Mouse (Mus musculus): ENCODE results near the gene Chad.

- no peak for TF ChIP-seq POLR2A (IDR thresholded peaks at IDR 0.05; ENCODE audit: control insufficient read depth, extremely low read depth, insufficient read depth, low read length, poor library complexity)
- TF ChIP-seq CTCF (IDR thresholded peaks at IDR 0.05; ENCODE audit: borderline replicate concordance, control insufficient read depth, extremely low read depth, insufficient read depth, low read length, poor library complexity) = no peak
Observed at GRCm38 (mm10) chr11:94547271-94547670, 17.6 kb upstream of the Chad start.

Data from thymus, adult 2 months (tissue).